Mouse (Mus musculus): ENCODE measurements around the gene Zcchc24. TPM values are rescaled to one million over a fixed set of nuclear protein-coding genes. Genes with fewer than 3 reads are reported as not detected.

Gene Zcchc24
- total and polyA plus RNA-seq, 3 experiments = 0.05 TPM; not detected in 2

GRCm38 (mm10) chr14:25666668-25667376 is 102.0 kb downstream of the Zcchc24 start:
- no peak for TF ChIP-seq GATA2 (IDR thresholded peaks at IDR 0.05; ENCODE audit: borderline replicate concordance, low read depth, low read length)
- no peak for ATAC-seq (ENCODE audit: extremely low read depth, insufficient number of reproducible peaks, low FRiP score, poor library complexity, severe bottlenecking)
- no peak for DNase-seq (ENCODE audit: low spot score)
- Histone ChIP-seq H3K9me3 (replicated peaks) (peaks cover 20% of the 10 kb centered on the region), H3K36me3 (replicated peaks) (no peaks in the 10 kb centered on the region), H3K4me1 (ENCODE audit: insufficient read depth, low read depth, low read length) (no peaks in the 10 kb centered on the region), H3K27me3 (ENCODE audit: insufficient read depth, low read length) (no peaks in the 10 kb centered on the region), H3K4me3 (ENCODE audit: low read depth, low read length) (no peak overlapping the region)

- Histone ChIP-seq H3K4me1 (ENCODE audit: insufficient read depth, low read depth, low read length) (no peaks in the 10 kb centered on the region), H3K36me3 (replicated peaks) (no peaks in the 10 kb centered on the region), H3K9me3 (replicated peaks) (peaks cover 34% of the 10 kb centered on the region), H3K27me3 (ENCODE audit: insufficient read depth, low read length) (no peaks in the 10 kb centered on the region; the same call in 1 of the 2 replicates), H3K4me3 (ENCODE audit: low read depth, low read length) (no peak overlapping the region)
- TF ChIP-seq GATA1 (IDR thresholded peaks at IDR 0.05; ENCODE audit: borderline replicate concordance, low read length) = no peak
- TF ChIP-seq GATA2 (IDR thresholded peaks at IDR 0.05; ENCODE audit: borderline replicate concordance, low read depth, low read length) = no peak
- TF ChIP-seq POLR2AphosphoS5 (IDR thresholded peaks at IDR 0.05; ENCODE audit: insufficient replicate concordance, low read depth, low read length) = no peak
- no peak for TF ChIP-seq TAL1 (conservative IDR thresholded peaks at IDR 0.05; ENCODE audit: low read depth, low read length)
- no peak for TF ChIP-seq CTCF (IDR thresholded peaks at IDR 0.05; ENCODE audit: low read depth, low read length)
- DNase-seq (ENCODE audit: low spot score) (no peak), ATAC-seq (ENCODE audit: extremely low read depth, insufficient number of reproducible peaks, low FRiP score, poor library complexity, severe bottlenecking) (no peak)
Observed at GRCm38 (mm10) chr14:25665314-25665970, 103.4 kb downstream of the Zcchc24 start.

GRCm38 (mm10) chr14:25664310-25664695 is 104.5 kb downstream of the Zcchc24 start:
- Histone ChIP-seq H3K9me3 (replicated peaks) (peaks cover 38% of the 10 kb centered on the region), H3K27me3 (ENCODE audit: insufficient read depth, low read length) (no peaks in the 10 kb centered on the region; the same call in 1 of the 2 replicates), H3K4me1 (ENCODE audit: insufficient read depth, low read depth, low read length) (no peaks in the 10 kb centered on the region), H3K4me3 (ENCODE audit: low read depth, low read length) (no peak overlapping the region), H3K36me3 (replicated peaks) (no peaks in the 10 kb centered on the region)
- DNase-seq (ENCODE audit: low spot score) = no peak
- no peak for ATAC-seq (ENCODE audit: extremely low read depth, insufficient number of reproducible peaks, low FRiP score, poor library complexity, severe bottlenecking)
- TF ChIP-seq GATA2 (IDR thresholded peaks at IDR 0.05; ENCODE audit: borderline replicate concordance, low read depth, low read length) (no peak), POLR2AphosphoS5 (IDR thresholded peaks at IDR 0.05; ENCODE audit: insufficient replicate concordance, low read depth, low read length) (no peak), CTCF (IDR thresholded peaks at IDR 0.05; ENCODE audit: low read depth, low read length) (no peak), TAL1 (conservative IDR thresholded peaks at IDR 0.05; ENCODE audit: low read depth, low read length) (no peak)

- H3K36me3 ChIP-seq (replicated peaks) = no peaks in the 10 kb centered on the region
Observed at GRCm38 (mm10) chr14:25663649-25664309, 105.1 kb downstream of the Zcchc24 start.

More at GRCm38 (mm10) chr14:25663649-25664309, 105.1 kb downstream of the Zcchc24 start:
- Histone ChIP-seq H3K9me3 (replicated peaks) (peaks cover 38% of the 10 kb centered on the region), H3K4me1 (ENCODE audit: insufficient read depth, low read depth, low read length) (no peaks in the 10 kb centered on the region), H3K27me3 (ENCODE audit: insufficient read depth, low read length) (no peaks in the 10 kb centered on the region; the same call in 1 of the 2 replicates), H3K4me3 (ENCODE audit: low read depth, low read length) (no peak overlapping the region)
- DNase-seq (ENCODE audit: low spot score) = no peak
- TF ChIP-seq GATA1 (IDR thresholded peaks at IDR 0.05; ENCODE audit: borderline replicate concordance, low read length) = no peak
- TF ChIP-seq POLR2AphosphoS5 (IDR thresholded peaks at IDR 0.05; ENCODE audit: insufficient replicate concordance, low read depth, low read length) = no peak
- no peak for ATAC-seq (ENCODE audit: extremely low read depth, insufficient number of reproducible peaks, low FRiP score, poor library complexity, severe bottlenecking)

Other genes with a start within 250 kb of the Zcchc24 start
- gene Ppif, start 74.9 kb downstream of the Zcchc24 start, total RNA-seq (2014; fragmentation: Nextera tagmentation) = 55.6 and 74.2 TPM in 2 replicates
- 13.9 and 15.0 TPM in 2 replicates for gene Ppif, start 74.9 kb downstream of the Zcchc24 start, total RNA-seq (2017)
- 41.0 and 52.7 TPM in 2 replicates for gene Ppif, start 74.9 kb downstream of the Zcchc24 start, polyA plus RNA-seq (2012)
- 22.8 and 24.7 TPM in 2 replicates for gene Anxa11, start 73.1 kb upstream of the Zcchc24 start, total RNA-seq (2014; fragmentation: Nextera tagmentation)
- gene Anxa11, start 73.1 kb upstream of the Zcchc24 start, total RNA-seq (2017) = 3.3 and 4.5 TPM in 2 replicates
- gene Anxa11, start 73.1 kb upstream of the Zcchc24 start, polyA plus RNA-seq (2012) = 51.5 and 57.7 TPM in 2 replicates
- not detected in 2 replicates for gene Plac9a, start 134.1 kb upstream of the Zcchc24 start, total RNA-seq (2014; fragmentation: Nextera tagmentation)
- gene Plac9a, start 134.1 kb upstream of the Zcchc24 start, total RNA-seq (2017) = not detected in 2 replicates
- gene Plac9a, start 134.1 kb upstream of the Zcchc24 start, polyA plus RNA-seq (2012) = not detected in 2 replicates
- 2.9 and 6.5 TPM in 2 replicates for gene Tmem254a, start 158.6 kb upstream of the Zcchc24 start, total RNA-seq (2014; fragmentation: Nextera tagmentation)
- 1.5 and 1.6 TPM in 2 replicates for gene Tmem254a, start 158.6 kb upstream of the Zcchc24 start, total RNA-seq (2017)
- 0.44 TPM in 2 replicates for gene Tmem254a, start 158.6 kb upstream of the Zcchc24 start, polyA plus RNA-seq (2012)
- gene Cphx1, start 169.3 kb upstream of the Zcchc24 start, total RNA-seq (2014; fragmentation: Nextera tagmentation) = not detected in 2 replicates
- gene Cphx1, start 169.3 kb upstream of the Zcchc24 start, total RNA-seq (2017) = 0.44 TPM in 1 of 2 replicates, not detected in the other
- not detected in 2 replicates for gene Cphx1, start 169.3 kb upstream of the Zcchc24 start, polyA plus RNA-seq (2012)
- not detected in 2 replicates for gene Duxbl1, start 209.5 kb upstream of the Zcchc24 start, total RNA-seq (2014; fragmentation: Nextera tagmentation)
- 0.16 TPM in 1 of 2 replicates, not detected in the other for gene Duxbl1, start 209.5 kb upstream of the Zcchc24 start, total RNA-seq (2017)
- gene Duxbl1, start 209.5 kb upstream of the Zcchc24 start, polyA plus RNA-seq (2012) = not detected in 2 replicates

All from G1E (cell line).